Mouse (Mus musculus) embryonic facial prominence, embryonic 15.5 days (tissue): ENCODE measurements around the gene Emc3. TPM values are rescaled to one million over a fixed set of nuclear protein-coding genes. Genes with fewer than 3 reads are reported as not detected.
A peak's percentile ranks its signal among the peaks of the same experiment; 100 is the strongest.

Experiments
- ATAC-seq: fragments of 200-750 bp; cut with Nextera tagmentation; 2 replicates; pipeline ENCODE4 v1.8.0; 2017; ENCODE audit warnings: low read depth, moderate TSS enrichment; ENCODE audit not compliant: insufficient number of reproducible peaks, low FRiP score, low TSS enrichment
- H3K27ac ChIP-seq: fragments of 300-500 bp; sonication (generic); replicated peaks from 2 replicates; pipeline ENCODE4 v1.5.1; 2015; ENCODE audit warnings: mild to moderate bottlenecking, inconsistent platforms
- H3K27me3 ChIP-seq: fragments of 300-500 bp; sonication (generic); 2 replicates; pipeline ENCODE4 v1.6.1; 2015; ENCODE audit warnings: inconsistent platforms
- H3K36me3 ChIP-seq: fragments of 300-500 bp; sonication (generic); 2 replicates; pipeline ENCODE4 v1.6.1; 2015; ENCODE audit warnings: mild to moderate bottlenecking, inconsistent platforms
- H3K4me1 ChIP-seq: fragments of 300-500 bp; sonication (generic); 2 replicates; pipeline ENCODE4 v1.6.1; 2015; ENCODE audit warnings: inconsistent platforms
- H3K4me2 ChIP-seq: fragments of 300-500 bp; sonication (generic); replicated peaks from 2 replicates; pipeline ENCODE4 v1.6.1; 2015; ENCODE audit warnings: mild to moderate bottlenecking, inconsistent platforms
- H3K4me3 ChIP-seq: fragments of 300-500 bp; sonication (generic); replicated peaks from 2 replicates; pipeline ENCODE4 v1.5.1; 2015; ENCODE audit warnings: mild to moderate bottlenecking, inconsistent platforms
- H3K9ac ChIP-seq: fragments of 300-500 bp; sonication (generic); 2 replicates; pipeline ENCODE4 v1.6.1; 2015; ENCODE audit warnings: inconsistent platforms
- H3K9me3 ChIP-seq: fragments of 300-500 bp; sonication (generic); replicated peaks from 2 replicates; pipeline ENCODE4 v1.6.1; 2016; ENCODE audit warnings: inconsistent platforms
- WGBS: fragments of 180-500 bp; shearing (Covaris S2); methylation state at CpG from one replicate; pipeline ENCODE4 v1.1.7; 2015; 5-methylcytosine and 5-hydroxymethylcytosine counted together
- polyA plus RNA-seq: library from polyadenylated mRNA; unstranded; fragments of >200 nt; fragmentation: Nextera tagmentation; extraction: Ambion mirVana; gene quantifications from 2 replicates; pipeline ENCODE4 v1.2.1, GENCODE M21; 2015

The Emc3 gene
- polyA plus RNA-seq, result 101 and 103 TPM in 2 replicates

- H3K4me1 ChIP-seq, result peaks cover 17% of the 10 kb centered on the region
- under 1% methylated on average over 47 of the region's 47 CpGs for WGBS
- no peaks in the 10 kb centered on the region for H3K9me3 ChIP-seq
- peak within 1 kb of the TSS; percentile 77 for H3K27ac ChIP-seq
- H3K4me3 ChIP-seq, result peak within 1 kb of the TSS; percentile 98
- H3K9ac ChIP-seq, result peak within 1 kb of the TSS; percentile 86
- peaks cover 7% of the 10 kb centered on the region; the same call in 1 of the 2 replicates for H3K36me3 ChIP-seq
- ATAC-seq, result peak; percentile 70
- peak within 1 kb of the TSS; percentile 62 for H3K4me2 ChIP-seq
- no peaks in the 10 kb centered on the region for H3K27me3 ChIP-seq
These were observed at the start of gene Emc3, which contains the start of gene Fancd2 for GRCm38 (mm10) chr6:113530932-113531839. TSS of gene Emc3 (minus strand) at chr6:113531652. TSS of gene Fancd2 (plus strand) at chr6:113531682.

DNA sequence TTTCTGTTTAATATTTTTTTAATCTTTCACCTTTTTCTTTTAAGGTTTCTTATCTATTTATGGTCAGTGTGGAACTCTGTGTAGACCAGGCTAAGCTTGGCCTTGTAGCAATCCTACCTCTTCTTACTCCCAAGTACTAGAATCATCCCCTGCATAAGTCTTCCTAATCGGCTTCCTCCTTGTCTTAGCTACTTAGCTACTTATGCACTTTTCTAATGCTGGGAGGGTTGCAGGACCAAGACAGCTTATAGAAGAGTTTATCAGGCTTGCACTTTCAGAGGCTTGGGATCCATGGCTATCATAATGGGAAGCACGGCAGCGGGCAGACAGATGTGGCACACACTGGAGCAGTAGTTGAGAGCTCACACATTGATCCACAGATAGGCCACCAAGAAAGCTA is 47.9 kb upstream of the Emc3 start:
- H3K27me3 ChIP-seq, result no peaks in the 10 kb centered on the region
- no peak overlapping the region for H3K4me2 ChIP-seq
- WGBS, result 96% methylated on average over 3 of the region's 3 CpGs
- H3K9ac ChIP-seq, result no peak overlapping the region
- no peak overlapping the region for H3K27ac ChIP-seq
- H3K36me3 ChIP-seq, result peaks cover 16% of the 10 kb centered on the region
- no peaks in the 10 kb centered on the region for H3K4me1 ChIP-seq
- no peak for ATAC-seq
- no peak overlapping the region for H3K4me3 ChIP-seq
- H3K9me3 ChIP-seq, result no peaks in the 10 kb centered on the region

DNA sequence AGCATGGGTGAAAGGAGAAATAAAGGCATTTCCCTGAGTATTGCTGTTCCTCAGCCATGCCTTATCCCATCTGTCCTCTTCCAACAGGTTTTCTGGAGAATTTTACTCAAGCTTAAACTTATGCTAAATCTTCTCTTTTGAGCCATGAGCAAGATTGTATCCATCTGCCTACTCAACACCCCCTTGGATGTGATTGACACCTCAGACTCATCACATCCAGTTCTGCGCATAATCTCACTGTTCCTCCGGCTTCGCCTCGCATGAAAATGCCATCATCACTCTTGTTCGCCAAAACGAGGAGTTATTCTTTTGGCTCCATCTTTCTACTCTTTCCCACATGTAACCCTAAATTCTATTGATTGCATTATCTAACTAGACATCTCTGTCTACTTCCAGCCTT is 44.6 kb upstream of the Emc3 start:
- Histone ChIP-seq H3K4me3 (no peak overlapping the region), H3K36me3 (peaks cover 8% of the 10 kb centered on the region), H3K27ac (no peak overlapping the region), H3K4me1 (no peaks in the 10 kb centered on the region), H3K4me2 (no peak overlapping the region), H3K9ac (no peak overlapping the region), H3K27me3 (no peaks in the 10 kb centered on the region), H3K9me3 (no peaks in the 10 kb centered on the region)
- WGBS, result 95% methylated on average over 6 of the region's 6 CpGs
- ATAC-seq, result no peak

- 67% methylated on average over 1 of the region's 1 CpGs for WGBS
- Histone ChIP-seq H3K4me1 (no peaks in the 10 kb centered on the region), H3K4me3 (no peak overlapping the region), H3K36me3 (peaks cover 14% of the 10 kb centered on the region; the same call in 1 of the 2 replicates), H3K27me3 (no peaks in the 10 kb centered on the region), H3K4me2 (no peak overlapping the region), H3K9ac (no peak overlapping the region), H3K9me3 (no peaks in the 10 kb centered on the region), H3K27ac (no peak overlapping the region)
- no peak for ATAC-seq
These were observed 33.1 kb upstream of the Emc3 start for GRCm38 (mm10) chr6:113564557-113564956.

- no peaks in the 10 kb centered on the region for H3K4me1 ChIP-seq
- no peak overlapping the region for H3K27ac ChIP-seq
- 89% methylated on average over 6 of the region's 6 CpGs for WGBS
- no peaks in the 10 kb centered on the region for H3K27me3 ChIP-seq
- peaks cover 8% of the 10 kb centered on the region; the same call in 1 of the 2 replicates for H3K36me3 ChIP-seq
- ATAC-seq, result no peak
- no peak overlapping the region for H3K9ac ChIP-seq
- no peak overlapping the region for H3K4me2 ChIP-seq
- H3K4me3 ChIP-seq, result no peak overlapping the region
- H3K9me3 ChIP-seq, result no peaks in the 10 kb centered on the region
These were observed 28.3 kb upstream of the Emc3 start for GRCm38 (mm10) chr6:113559736-113560135.

DNA sequence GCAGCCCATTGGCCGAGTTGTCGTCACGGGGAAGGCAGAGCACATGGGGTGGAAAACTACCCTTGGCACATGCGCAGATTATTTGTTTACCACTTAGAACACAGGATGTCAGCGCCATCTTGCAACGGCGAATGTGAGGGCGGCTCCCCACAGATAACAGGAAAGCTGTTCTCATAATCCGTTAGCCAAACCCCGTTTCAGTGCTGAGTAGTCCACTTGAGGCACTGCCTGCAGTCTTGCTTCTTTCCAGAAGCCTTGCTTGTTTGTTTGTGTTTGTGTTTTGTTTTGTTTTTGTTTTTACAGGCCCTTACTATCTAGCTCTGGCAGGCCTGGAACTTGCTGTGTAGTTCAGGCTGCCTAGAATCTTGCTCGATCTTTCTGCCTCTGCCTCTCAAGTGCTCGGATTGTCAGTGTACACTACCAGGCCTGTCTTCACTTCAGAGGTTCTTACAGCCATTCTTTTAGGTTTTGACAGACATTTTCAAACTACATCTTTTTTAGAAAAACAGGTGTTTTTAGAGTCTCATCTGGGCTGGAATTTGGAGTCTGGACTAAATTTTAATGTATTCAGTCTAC is 12.5 kb upstream of the Emc3 start:
- Histone ChIP-seq H3K36me3 (peaks cover 3% of the 10 kb centered on the region; the same call in 1 of the 2 replicates), H3K9ac (no peak overlapping the region), H3K27ac (no peak overlapping the region), H3K9me3 (no peaks in the 10 kb centered on the region), H3K27me3 (no peaks in the 10 kb centered on the region), H3K4me3 (no peak overlapping the region), H3K4me2 (no peak overlapping the region), H3K4me1 (no peaks in the 10 kb centered on the region)
- no peak for ATAC-seq
- 93% methylated on average over 9 of the region's 12 CpGs for WGBS

- H3K27me3 ChIP-seq, result no peaks in the 10 kb centered on the region
- no peak overlapping the region for H3K4me2 ChIP-seq
- 86% methylated on average over 6 of the region's 6 CpGs for WGBS
- no peak overlapping the region for H3K4me3 ChIP-seq
- no peak overlapping the region for H3K9ac ChIP-seq
- H3K36me3 ChIP-seq, result peaks cover 7% of the 10 kb centered on the region; the same call in 1 of the 2 replicates
- no peak overlapping the region for H3K27ac ChIP-seq
- H3K4me1 ChIP-seq, result no peaks in the 10 kb centered on the region
- no peaks in the 10 kb centered on the region for H3K9me3 ChIP-seq
- no peak for ATAC-seq
These were observed 10.2 kb upstream of the Emc3 start for GRCm38 (mm10) chr6:113541610-113542009.

DNA sequence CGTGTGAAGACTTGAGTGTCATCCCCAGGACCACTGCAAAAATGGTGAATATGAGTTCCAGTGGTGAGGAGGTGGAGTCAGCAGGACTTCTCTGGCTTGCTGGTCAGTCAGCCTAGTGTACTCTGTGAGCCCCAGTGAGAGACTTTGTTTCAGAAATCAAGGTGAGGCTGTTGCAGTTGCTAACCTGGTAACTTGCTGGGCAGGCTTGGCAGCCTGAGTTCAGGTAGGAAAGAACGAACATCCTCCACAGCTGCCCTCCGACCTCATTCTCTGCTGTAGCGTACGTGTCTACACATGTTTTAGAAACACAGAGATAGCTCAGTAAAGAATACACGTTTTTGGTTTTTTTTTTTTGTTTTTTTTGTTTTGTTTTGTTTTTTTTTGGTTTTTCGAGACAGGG is 3.4 kb upstream of the Emc3 start:
- Histone ChIP-seq H3K27ac (no peak overlapping the region), H3K36me3 (peaks cover 7% of the 10 kb centered on the region; the same call in 1 of the 2 replicates), H3K9ac (no peak overlapping the region), H3K4me1 (peaks cover 15% of the 10 kb centered on the region), H3K9me3 (no peaks in the 10 kb centered on the region), H3K4me3 (no peak overlapping the region), H3K4me2 (no peak overlapping the region), H3K27me3 (no peaks in the 10 kb centered on the region)
- no peak for ATAC-seq
- 68% methylated on average over 7 of the region's 7 CpGs for WGBS

GRCm38 (mm10) chr6:113531840-113532404 is 470 bp upstream of the Emc3 start:
- no peaks in the 10 kb centered on the region for H3K27me3 ChIP-seq
- no peaks in the 10 kb centered on the region for H3K9me3 ChIP-seq
- 6% methylated on average over 7 of the region's 7 CpGs for WGBS
- peaks cover 17% of the 10 kb centered on the region for H3K4me1 ChIP-seq
- peak overlapping the region; percentile 98 for H3K4me3 ChIP-seq
- H3K27ac ChIP-seq, result peak overlapping the region; percentile 77; the same call in 1 of the 2 replicates
- H3K36me3 ChIP-seq, result 0 out of 2 replicates have a peak, but pooled peaks cover 5% of the 10 kb centered on the region
- peak overlapping the region; percentile 86 for H3K9ac ChIP-seq
- H3K4me2 ChIP-seq, result peak overlapping the region; percentile 62
- no peak for ATAC-seq

GRCm38 (mm10) chr6:113523420-113523819 is 8.0 kb downstream of the Emc3 start:
- 85% methylated on average over 8 of the region's 8 CpGs for WGBS
- H3K36me3 ChIP-seq, result peaks cover 54% of the 10 kb centered on the region
- no peak overlapping the region for H3K27ac ChIP-seq

GRCm38 (mm10) chr6:113522310-113522709 is 9.1 kb downstream of the Emc3 start:
- H3K4me2 ChIP-seq, result no peak overlapping the region
- no peak for ATAC-seq
- 64% methylated on average over 1 of the region's 1 CpGs for WGBS
- no peaks in the 10 kb centered on the region for H3K4me1 ChIP-seq
- H3K27ac ChIP-seq, result no peak overlapping the region
- no peaks in the 10 kb centered on the region for H3K27me3 ChIP-seq
- peaks cover 61% of the 10 kb centered on the region for H3K36me3 ChIP-seq
- no peaks in the 10 kb centered on the region for H3K9me3 ChIP-seq
- H3K4me3 ChIP-seq, result no peak overlapping the region
- no peak overlapping the region for H3K9ac ChIP-seq

More at GRCm38 (mm10) chr6:113523420-113523819, 8.0 kb downstream of the Emc3 start:
- H3K4me2 ChIP-seq, result no peak overlapping the region
- H3K9me3 ChIP-seq, result no peaks in the 10 kb centered on the region
- H3K4me3 ChIP-seq, result no peak overlapping the region
- H3K27me3 ChIP-seq, result no peaks in the 10 kb centered on the region
- ATAC-seq, result no peak
- no peak overlapping the region for H3K9ac ChIP-seq
- no peaks in the 10 kb centered on the region for H3K4me1 ChIP-seq
